ENCODE assay signal across 13 mouse cellular contexts in genomic region chr12:80324051-80324784, GRCm38 (mm10).
DNase-seq lines count a peak whose midpoint lies in the region; ATAC-seq and TF ChIP-seq lines count a peak whose summit lies in the region.
"Had no signal": no experiment of that assay in that cellular context is flagged by ENCODE, and none has a peak within 500 bp of the region (broad histone marks: within the 10 kb centered on the region; RNA-seq: fewer than 3 reads in every experiment).

No protein-coding gene starts in this region.

- H3K27ac ChIP-seq in heart, embryonic 13.5 days (replicated peaks): peak overlapping the region; percentile 2
- H3K27ac ChIP-seq in stomach, embryonic 14.5 days (ENCODE audit: low read length): no peak overlapping the region; the same call in 1 of the 2 replicates
- H3K27ac ChIP-seq in stomach, postnatal 0 days (replicated peaks): no peak overlapping the region
- no peak overlapping the region for H3K27ac ChIP-seq in intestine, embryonic 16.5 days (ENCODE audit: low read length)
- H3K27ac ChIP-seq: embryonic facial prominence, embryonic 15.5 days; hindbrain, postnatal 0 days; kidney, embryonic 15.5 days had no signal

- no peaks in the 10 kb centered on the region for H3K36me3 ChIP-seq in heart, embryonic 13.5 days
- H3K36me3 ChIP-seq in stomach, embryonic 14.5 days (ENCODE audit: control insufficient read depth, insufficient read depth, low read length): no peaks in the 10 kb centered on the region
- H3K36me3 ChIP-seq in stomach, postnatal 0 days (ENCODE audit: control insufficient read depth, insufficient read depth, low read length): no peaks in the 10 kb centered on the region
- no peaks in the 10 kb centered on the region for H3K36me3 ChIP-seq in intestine, embryonic 16.5 days (ENCODE audit: control insufficient read depth, insufficient read depth, low read length)
- H3K36me3 ChIP-seq: embryonic facial prominence, embryonic 15.5 days; kidney, embryonic 15.5 days had no signal

- DNase-seq in heart, adult 18-20 months: no peak
- DNase-seq in stomach, postnatal 0 days (ENCODE audit: low spot score): no peak
- DNase-seq in left cerebral cortex, postnatal 36 days (ENCODE audit: low spot score in 2 of 2): no peak
- no peak for DNase-seq in left cerebral cortex, postnatal 10 days (ENCODE audit: extremely low spot score in 1 of 2, low spot score in 2 of 2)
- DNase-seq: cerebellum, adult 9-11 months; gastrocnemius, postnatal 36 days; thymus, postnatal 25 days had no signal

- H3K4me2 ChIP-seq in heart, embryonic 13.5 days: peak overlapping the region; percentile 53; the same call in 1 of the 2 replicates
- no peak overlapping the region for H3K4me2 ChIP-seq in stomach, embryonic 14.5 days (replicated peaks; ENCODE audit: low read depth, low read length)
- no peak overlapping the region for H3K4me2 ChIP-seq in stomach, postnatal 0 days (replicated peaks; ENCODE audit: low read depth)
- H3K4me2 ChIP-seq in intestine, embryonic 16.5 days (ENCODE audit: low read depth, low read length): no peak overlapping the region
- H3K4me2 ChIP-seq: embryonic facial prominence, embryonic 15.5 days; kidney, embryonic 15.5 days had no signal

- no peak overlapping the region for H3K4me3 ChIP-seq in heart, embryonic 13.5 days
- no peak overlapping the region for H3K4me3 ChIP-seq in stomach, embryonic 14.5 days (ENCODE audit: low read depth, low read length)
- no peak overlapping the region for H3K4me3 ChIP-seq in stomach, postnatal 0 days (ENCODE audit: low read depth, low read length)
- no peak overlapping the region for H3K4me3 ChIP-seq in intestine, embryonic 16.5 days (ENCODE audit: low read length)
- H3K4me3 ChIP-seq: embryonic facial prominence, embryonic 15.5 days; kidney, embryonic 15.5 days had no signal

- no peak overlapping the region for H3K9ac ChIP-seq in heart, embryonic 13.5 days
- H3K9ac ChIP-seq in stomach, embryonic 14.5 days (replicated peaks; ENCODE audit: low read depth, low read length): no peak overlapping the region
- H3K9ac ChIP-seq in stomach, postnatal 0 days (ENCODE audit: low read length): no peak overlapping the region
- no peak overlapping the region for H3K9ac ChIP-seq in intestine, embryonic 16.5 days (ENCODE audit: low read depth, low read length)
- H3K9ac ChIP-seq: embryonic facial prominence, embryonic 15.5 days; kidney, embryonic 15.5 days had no signal

- TF ChIP-seq CTCF in stomach, postnatal 0 days (IDR thresholded peaks at IDR 0.05; ENCODE audit: low read depth): no peak

- intact Hi-C loops in left cerebral cortex, postnatal 36 days (cut with DNase I): no loop called here
- intact Hi-C loops in left cerebral cortex, postnatal 10 days (cut with DNase I): no loop called here

- WGBS in heart, embryonic 13.5 days: 41% methylated on average over 9 of the region's 9 CpGs
- WGBS in stomach, embryonic 14.5 days: 58% methylated on average over 9 of the region's 9 CpGs
- 63% methylated on average over 9 of the region's 9 CpGs for WGBS in stomach, postnatal 0 days
- 45% methylated on average over 9 of the region's 9 CpGs for WGBS in intestine, embryonic 16.5 days

- H3K4me1 ChIP-seq in heart, embryonic 13.5 days: peaks cover 34% of the 10 kb centered on the region
- 0 out of 2 replicates have a peak, but pooled peaks cover under 1% of the 10 kb centered on the region for H3K4me1 ChIP-seq in stomach, embryonic 14.5 days (ENCODE audit: control insufficient read depth, insufficient read depth, low read length)
- no peaks in the 10 kb centered on the region for H3K4me1 ChIP-seq in stomach, postnatal 0 days (replicated peaks; ENCODE audit: control insufficient read depth, insufficient read depth)
- H3K4me1 ChIP-seq in intestine, embryonic 16.5 days (ENCODE audit: control insufficient read depth, insufficient read depth, low read length): peaks cover 14% of the 10 kb centered on the region

- ATAC-seq in heart, embryonic 13.5 days (ENCODE audit: extremely low read depth, insufficient number of reproducible peaks, low FRiP score, low TSS enrichment): peak; percentile 5; the same call in 1 of the 2 replicates
- ATAC-seq in stomach, embryonic 14.5 days (ENCODE audit: insufficient number of reproducible peaks, insufficient read depth, low FRiP score, low read depth): peak; percentile 17; the same call in 1 of the 2 replicates
- no peak for ATAC-seq in stomach, postnatal 0 days (ENCODE audit: low FRiP score, low TSS enrichment)
- ATAC-seq in intestine, embryonic 16.5 days: peak; percentile 60
- ATAC-seq: hindbrain, postnatal 0 days had no signal

- no peaks in the 10 kb centered on the region for H3K27me3 ChIP-seq in heart, embryonic 13.5 days (replicated peaks)
- no peaks in the 10 kb centered on the region for H3K27me3 ChIP-seq in stomach, embryonic 14.5 days (ENCODE audit: control insufficient read depth, insufficient read depth, low read length)
- no peaks in the 10 kb centered on the region for H3K27me3 ChIP-seq in stomach, postnatal 0 days (ENCODE audit: control insufficient read depth, insufficient read depth, low read length)
- H3K27me3 ChIP-seq in intestine, embryonic 16.5 days (replicated peaks; ENCODE audit: control insufficient read depth, insufficient read depth, low read length): no peaks in the 10 kb centered on the region
- H3K27me3 ChIP-seq: embryonic facial prominence, embryonic 15.5 days; kidney, embryonic 15.5 days had no signal

- H3K9me3 ChIP-seq in heart, embryonic 13.5 days: no peaks in the 10 kb centered on the region
- no peaks in the 10 kb centered on the region for H3K9me3 ChIP-seq in stomach, embryonic 14.5 days (ENCODE audit: control insufficient read depth, low read depth, low read length)
- H3K9me3 ChIP-seq in stomach, postnatal 0 days (ENCODE audit: control insufficient read depth, low read length): no peaks in the 10 kb centered on the region
- no peaks in the 10 kb centered on the region for H3K9me3 ChIP-seq in intestine, embryonic 16.5 days (ENCODE audit: control insufficient read depth, low read length)
- H3K9me3 ChIP-seq: embryonic facial prominence, embryonic 15.5 days; kidney, embryonic 15.5 days had no signal

- TF ChIP-seq EP300 in stomach, postnatal 0 days (optimal IDR thresholded peaks at IDR 0.05): no peak
